Mouse (Mus musculus) G1E (cell line): ENCODE measurements around the gene St7. TPM values are rescaled to one million over a fixed set of nuclear protein-coding genes. Genes with fewer than 3 reads are reported as not detected.

Experiments used
- ATAC-seq: 2 replicates; pipeline ENCODE4 v1.8.0; 2016; ENCODE audit warnings: mild to moderate bottlenecking; ENCODE audit not compliant: insufficient number of reproducible peaks, poor library complexity, low FRiP score, severe bottlenecking; ENCODE audit errors: extremely low read depth
- DNase-seq: peaks from one replicate; pipeline ENCODE4 v3.0.0; 2012; ENCODE audit warnings: low spot score
- H3K27me3 ChIP-seq: 2 replicates; pipeline ENCODE4 v1.6.1; 2012; ENCODE audit warnings: mild to moderate bottlenecking, low read length, inconsistent platforms; ENCODE audit not compliant: insufficient read depth
- H3K36me3 ChIP-seq: replicated peaks from 2 replicates; pipeline ENCODE3; 2012; ENCODE audit warnings: mild to moderate bottlenecking, inconsistent platforms
- H3K4me1 ChIP-seq: 2 replicates; pipeline ENCODE4 v1.6.1; 2012; ENCODE audit warnings: low read depth, low read length, inconsistent platforms, mixed read lengths; ENCODE audit not compliant: insufficient read depth
- H3K4me3 ChIP-seq: 2 replicates; pipeline ENCODE4 v1.5.1; 2012; ENCODE audit warnings: low read depth, mild to moderate bottlenecking, inconsistent platforms, low read length, moderate library complexity, mixed read lengths
- H3K9me3 ChIP-seq: replicated peaks from 2 replicates; pipeline ENCODE4 v1.6.1; 2012; ENCODE audit warnings: inconsistent platforms
- CTCF ChIP-seq: IDR thresholded peaks from 2 replicates; pipeline ENCODE4 v1.5.1; 2012; ENCODE audit warnings: low read depth, low read length, inconsistent platforms, mixed read lengths
- GATA1 ChIP-seq: IDR thresholded peaks from 2 replicates; pipeline ENCODE4 v1.6.1; 2012; ENCODE audit warnings: borderline replicate concordance, low read length, inconsistent platforms, mixed read lengths
- GATA2 ChIP-seq: IDR thresholded peaks from 2 replicates; pipeline ENCODE4 v1.6.1; 2012; ENCODE audit warnings: low read depth, low read length, inconsistent platforms, borderline replicate concordance
- POLR2AphosphoS5 ChIP-seq: IDR thresholded peaks from 2 replicates; pipeline ENCODE4 v1.6.1; 2012; ENCODE audit warnings: low read depth, low read length, inconsistent platforms; ENCODE audit not compliant: insufficient replicate concordance
- TAL1 ChIP-seq: conservative IDR thresholded peaks from 2 replicates; pipeline ENCODE4 v1.6.1; 2012; ENCODE audit warnings: low read depth, low read length, inconsistent platforms, mixed read lengths
- polyA plus RNA-seq: library from polyadenylated mRNA; stranded (reverse); fragments of >175 nt; gene quantifications from 2 replicates; pipeline ENCODE4 v1.2.3, GENCODE M21; 2012
- total RNA-seq, 2 experiments: library from RNA; stranded (forward) in 1 of 2; stranded (reverse) in 1 of 2; fragments of 200-1000 nt in 1 of 2; fragments of >200 nt in 1 of 2; fragmentation: Nextera tagmentation in 1 of 2; gene quantifications; 2 replicates each; pipeline ENCODE4 v1.2.3; 2014 to 2017

The St7 gene
- total and polyA plus RNA-seq, 3 experiments, result 4.7 to 155 (median 84.7) TPM

DNA sequence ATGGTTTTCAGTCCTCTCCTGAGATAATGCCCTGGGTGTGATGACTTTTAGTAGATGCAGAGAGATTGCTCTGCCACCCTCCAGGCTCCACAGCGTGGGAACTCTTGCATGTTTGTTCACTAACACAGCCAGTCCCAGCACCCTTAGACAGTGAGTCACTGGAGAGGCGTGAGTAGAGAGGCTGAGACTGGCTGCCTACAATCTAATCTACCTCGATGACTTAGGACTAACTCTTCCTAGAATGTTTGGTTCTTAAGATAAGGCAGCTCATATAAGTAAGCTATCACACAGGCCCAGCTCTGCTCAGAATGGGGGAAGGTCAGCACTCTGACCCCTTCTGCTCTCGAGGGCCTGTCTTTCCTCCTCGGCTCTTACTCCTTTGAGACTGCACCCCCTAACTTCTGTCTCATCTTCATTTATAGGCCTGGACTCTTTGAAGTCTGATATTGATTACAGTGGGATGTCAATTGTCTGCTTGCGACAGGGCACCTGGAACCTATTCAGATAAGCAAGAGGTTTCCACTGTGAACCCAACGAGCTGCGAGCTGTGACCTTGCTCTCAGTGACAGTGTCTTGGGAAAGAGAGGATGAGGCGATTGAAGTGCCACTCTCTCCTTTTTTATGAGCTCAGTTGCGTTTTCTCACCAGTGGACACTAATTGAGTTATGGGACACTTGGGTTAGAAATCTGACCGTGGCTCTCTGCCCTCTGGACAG is 246.1 kb downstream of the St7 start:
- ATAC-seq, result peak; percentile 91
- H3K4me3 ChIP-seq, result peak overlapping the region; percentile 30; the same call in 1 of the 2 replicates
- peaks cover 47% of the 10 kb centered on the region for H3K4me1 ChIP-seq
- peaks cover 87% of the 10 kb centered on the region for H3K36me3 ChIP-seq
- no peak for TF ChIP-seq POLR2AphosphoS5
- peak; percentile 77 for TF ChIP-seq TAL1
- peak; percentile 30 for DNase-seq
- no peaks in the 10 kb centered on the region for H3K9me3 ChIP-seq
- H3K27me3 ChIP-seq, result no peaks in the 10 kb centered on the region

- Histone ChIP-seq H3K4me3 (no peak overlapping the region), H3K4me1 (peaks cover 68% of the 10 kb centered on the region), H3K27me3 (no peaks in the 10 kb centered on the region), H3K36me3 (peaks cover 69% of the 10 kb centered on the region), H3K9me3 (no peaks in the 10 kb centered on the region)
- TF ChIP-seq GATA2, result no peak
- TF ChIP-seq POLR2AphosphoS5, result no peak
- TF ChIP-seq CTCF, result no peak
- TF ChIP-seq GATA1, result no peak
- TF ChIP-seq TAL1, result no peak
- DNase-seq (no peak), ATAC-seq (no peak)
These were observed 249.2 kb downstream of the St7 start for GRCm38 (mm10) chr6:17941916-17942315.

DNA sequence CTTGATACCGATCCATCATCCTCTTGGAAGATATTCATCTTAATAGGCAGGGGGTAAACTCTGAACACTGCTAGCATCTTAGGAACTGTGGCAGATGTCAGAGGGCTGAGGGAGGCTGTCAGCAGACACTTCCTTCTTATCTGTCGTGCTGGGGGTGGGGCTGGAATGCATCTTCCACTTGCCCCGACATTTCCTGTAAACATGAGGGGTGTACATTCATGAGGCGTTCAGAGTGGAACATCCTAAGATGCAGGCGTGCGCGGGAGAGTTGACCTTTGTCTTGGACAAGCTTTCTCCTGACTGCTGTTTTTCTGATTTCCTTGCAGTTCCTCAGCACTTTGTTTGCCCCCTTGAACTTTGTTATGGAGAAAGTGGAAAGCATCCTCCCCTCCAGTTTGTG is 249.6 kb downstream of the St7 start:
- Histone ChIP-seq H3K36me3 (peaks cover 65% of the 10 kb centered on the region), H3K9me3 (no peaks in the 10 kb centered on the region), H3K4me1 (peaks cover 67% of the 10 kb centered on the region), H3K4me3 (no peak overlapping the region), H3K27me3 (no peaks in the 10 kb centered on the region)
- ATAC-seq, result no peak
- TF ChIP-seq POLR2AphosphoS5 (no peak), GATA2 (no peak), CTCF (no peak), GATA1 (no peak), TAL1 (no peak)
- DNase-seq, result no peak

DNA sequence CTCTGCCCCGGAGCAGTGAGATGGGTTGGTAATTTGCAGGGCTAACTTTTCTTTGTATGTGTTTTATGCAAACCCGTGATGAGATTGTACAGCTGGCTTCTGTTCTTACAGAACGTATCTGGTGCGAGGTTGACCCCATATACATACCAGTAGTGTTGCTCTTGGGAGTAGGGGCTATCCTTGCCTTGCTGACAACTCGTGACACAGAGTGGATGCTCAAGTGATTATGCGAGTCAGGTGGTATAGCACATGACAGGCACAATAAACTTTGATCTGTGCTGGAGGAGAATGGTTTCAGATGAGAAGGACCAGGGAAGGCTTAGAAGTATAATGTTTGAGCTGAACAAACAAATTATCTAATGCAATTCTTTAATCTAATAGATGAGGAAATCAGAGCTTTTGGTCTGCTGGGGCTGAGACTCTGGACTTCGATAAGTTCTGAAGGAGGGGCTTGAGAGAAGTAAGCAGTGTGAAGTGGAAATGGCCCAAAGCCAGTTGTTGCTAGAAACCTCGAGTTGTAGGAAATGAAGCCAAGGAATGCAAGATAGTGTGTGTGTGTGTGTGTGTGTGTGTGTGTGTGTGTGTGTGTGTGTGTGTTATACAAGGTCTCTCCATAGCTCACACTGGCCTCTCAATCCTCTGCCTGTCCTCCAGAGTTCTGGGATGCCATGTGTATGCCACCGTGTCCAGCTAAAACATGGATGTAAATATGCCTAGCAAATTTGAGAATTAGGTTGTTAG is 251.3 kb downstream of the St7 start:
- ATAC-seq, result no peak
- no peak for DNase-seq
- TF ChIP-seq GATA1, result no peak
- no peak for TF ChIP-seq POLR2AphosphoS5
- TF ChIP-seq GATA2, result no peak
- no peak for TF ChIP-seq TAL1
- TF ChIP-seq CTCF, result no peak
- Histone ChIP-seq H3K27me3 (no peaks in the 10 kb centered on the region), H3K36me3 (peaks cover 48% of the 10 kb centered on the region), H3K4me1 (peaks cover 63% of the 10 kb centered on the region), H3K4me3 (no peak overlapping the region), H3K9me3 (no peaks in the 10 kb centered on the region)

GRCm38 (mm10) chr6:17946456-17946855 is 253.7 kb downstream of the St7 start:
- TF ChIP-seq GATA2 (no peak), CTCF (no peak), TAL1 (no peak), GATA1 (no peak), POLR2AphosphoS5 (no peak)
- no peak for ATAC-seq
- Histone ChIP-seq H3K36me3 (peaks cover 24% of the 10 kb centered on the region), H3K4me1 (peaks cover 54% of the 10 kb centered on the region), H3K4me3 (no peak overlapping the region), H3K9me3 (no peaks in the 10 kb centered on the region), H3K27me3 (no peaks in the 10 kb centered on the region)
- DNase-seq, result no peak

- peaks cover 16% of the 10 kb centered on the region for H3K36me3 ChIP-seq
- TF ChIP-seq GATA2 (no peak), TAL1 (peak; percentile 61)
- H3K9me3 ChIP-seq, result no peaks in the 10 kb centered on the region
- H3K4me3 ChIP-seq, result no peak overlapping the region; the same call in 1 of the 2 replicates
- no peaks in the 10 kb centered on the region for H3K27me3 ChIP-seq
- peaks cover 49% of the 10 kb centered on the region for H3K4me1 ChIP-seq
- DNase-seq (no peak), ATAC-seq (peak; percentile 84)
These were observed 254.5 kb downstream of the St7 start for GRCm38 (mm10) chr6:17947130-17947831.
